Mouse (Mus musculus): ENCODE measurements around the gene Cdrt4. TPM values are rescaled to one million over a fixed set of nuclear protein-coding genes. Genes with fewer than 3 reads are reported as not detected.

Gene Cdrt4
- polyA plus RNA-seq, 1 experiment from 2014 or later: not detected

DNA sequence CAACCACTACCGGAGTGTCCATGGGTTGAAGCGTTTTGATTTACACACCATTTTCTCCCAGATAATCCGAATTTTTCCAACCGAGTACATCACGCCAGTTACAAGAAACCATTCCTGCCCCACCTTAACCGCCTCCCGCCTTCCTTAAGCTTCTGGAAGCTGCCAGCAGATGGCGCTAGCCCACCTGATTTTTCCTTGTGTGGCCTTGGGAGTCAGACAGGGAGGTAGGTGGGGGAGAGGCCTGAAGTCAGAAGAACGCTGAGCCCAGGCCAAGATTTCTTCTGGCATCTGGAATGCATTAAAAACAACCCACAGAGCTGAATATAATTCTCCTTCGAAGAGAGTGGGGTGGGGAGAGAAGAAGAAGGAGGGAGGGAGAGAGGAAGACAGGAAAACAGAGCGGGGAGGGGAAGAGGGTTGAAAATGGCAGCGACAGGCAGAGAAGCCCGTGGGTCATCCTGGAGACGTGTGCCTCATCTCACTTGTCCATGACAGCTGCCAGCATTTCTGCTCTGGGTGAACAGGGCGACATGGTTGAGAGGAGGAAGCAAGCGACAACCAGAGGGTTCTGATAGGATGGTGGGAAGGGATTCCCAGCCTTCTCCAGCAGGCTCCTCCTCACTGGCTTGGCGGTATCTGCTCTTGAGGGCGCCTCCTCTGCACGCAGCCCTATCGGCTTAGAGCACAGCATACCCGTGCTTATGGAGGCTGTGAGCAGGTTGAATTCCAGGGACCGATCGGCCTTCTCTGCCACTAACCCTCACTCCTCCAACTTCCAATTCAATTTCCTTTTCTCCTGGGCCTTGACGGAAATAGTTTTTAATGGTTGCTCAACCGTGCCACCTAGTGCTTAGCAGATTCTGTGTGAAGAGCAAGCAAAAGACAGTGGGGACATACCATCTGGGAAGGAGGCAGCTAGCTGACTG lies 29.7 kb upstream of the Cdrt4 start:
- H3K4me3 ChIP-seq: peak overlapping the region; percentile 30

DNA sequence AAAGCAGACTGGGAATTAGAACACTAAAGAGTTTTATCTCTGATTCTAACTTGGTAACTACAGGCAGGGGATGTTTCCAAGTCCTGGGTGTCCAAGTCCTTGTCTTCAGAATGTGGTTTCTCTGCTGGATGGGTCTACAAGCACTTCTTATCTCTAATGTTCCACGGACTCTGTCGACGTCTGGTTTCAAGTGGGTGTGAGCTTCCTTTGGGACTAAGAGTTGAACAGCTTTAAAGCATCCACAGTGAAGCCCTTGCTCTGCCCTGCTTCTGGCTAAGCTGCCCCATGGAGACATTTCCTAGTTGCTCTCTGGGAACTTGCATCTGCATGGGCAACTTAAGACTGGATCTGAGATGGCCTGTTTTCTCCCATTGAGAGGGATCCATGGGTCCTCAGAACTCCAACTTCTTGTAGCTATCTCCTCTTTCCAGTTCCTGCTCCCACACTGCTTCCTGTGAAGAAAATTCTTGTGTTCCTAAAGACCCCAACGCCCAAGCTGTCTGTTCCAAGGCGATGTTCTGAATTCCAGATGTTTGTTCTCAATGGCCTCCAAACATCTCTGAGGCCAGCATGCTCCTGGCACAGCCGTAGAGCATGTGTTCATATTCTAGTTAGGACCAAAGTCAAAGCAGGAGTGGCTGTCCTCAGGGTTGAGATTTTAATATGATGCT lies 26.8 kb upstream of the Cdrt4 start:
- H3K36me3 ChIP-seq: no peaks in the 10 kb centered on the region
- ATAC-seq (ENCODE audit: low FRiP score, low read depth): no peak
- no peak overlapping the region for H3K4me2 ChIP-seq (replicated peaks)
- no peak overlapping the region for H3K4me3 ChIP-seq
- no peaks in the 10 kb centered on the region for H3K27me3 ChIP-seq
- no peak overlapping the region for H3K27ac ChIP-seq (replicated peaks)
- no peaks in the 10 kb centered on the region for H3K4me1 ChIP-seq
- no peaks in the 10 kb centered on the region for H3K9me3 ChIP-seq
- H3K9ac ChIP-seq (replicated peaks): no peak overlapping the region
- WGBS: 89% methylated on average over 6 of the region's 6 CpGs

More for the DNA sequence above, 29.7 kb upstream of the Cdrt4 start:
- 28% methylated on average over 25 of the region's 25 CpGs for WGBS
- H3K27ac ChIP-seq (replicated peaks): no peak overlapping the region
- H3K4me2 ChIP-seq (replicated peaks): peak overlapping the region; percentile 46
- no peaks in the 10 kb centered on the region for H3K9me3 ChIP-seq
- peak; percentile 63 for ATAC-seq (ENCODE audit: low FRiP score, low read depth)
- H3K36me3 ChIP-seq: no peaks in the 10 kb centered on the region
- H3K4me1 ChIP-seq: no peaks in the 10 kb centered on the region
- no peak overlapping the region for H3K9ac ChIP-seq (replicated peaks)
- no peaks in the 10 kb centered on the region for H3K27me3 ChIP-seq

DNA sequence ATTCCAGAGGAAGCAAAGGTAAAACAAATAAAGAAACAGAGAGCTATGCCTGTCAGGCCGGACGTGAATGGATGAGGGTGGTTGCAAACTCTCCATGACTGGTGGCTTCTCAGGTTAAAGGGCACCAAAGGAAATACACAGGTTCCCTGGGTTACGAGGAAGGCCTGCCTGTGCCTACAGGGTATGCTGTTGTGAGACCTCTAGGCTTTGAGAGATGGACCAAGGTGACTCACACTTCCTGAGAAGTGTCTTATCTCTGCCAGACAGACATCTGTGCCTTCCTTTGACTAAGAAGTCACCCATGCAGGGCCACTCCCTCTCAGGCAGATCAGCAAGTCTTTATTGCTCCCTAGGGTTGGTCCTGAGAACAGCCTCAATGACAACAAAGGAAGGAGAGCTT lies 21.2 kb upstream of the Cdrt4 start:
- Histone ChIP-seq H3K4me1 (no peaks in the 10 kb centered on the region), H3K36me3 (no peaks in the 10 kb centered on the region), H3K4me3 (no peak overlapping the region), H3K9me3 (no peaks in the 10 kb centered on the region), H3K9ac (replicated peaks) (no peak overlapping the region), H3K27me3 (no peaks in the 10 kb centered on the region), H3K4me2 (replicated peaks) (no peak overlapping the region), H3K27ac (replicated peaks) (no peak overlapping the region)
- ATAC-seq (ENCODE audit: low FRiP score, low read depth): no peak
- 75% methylated on average over 3 of the region's 3 CpGs for WGBS

DNA sequence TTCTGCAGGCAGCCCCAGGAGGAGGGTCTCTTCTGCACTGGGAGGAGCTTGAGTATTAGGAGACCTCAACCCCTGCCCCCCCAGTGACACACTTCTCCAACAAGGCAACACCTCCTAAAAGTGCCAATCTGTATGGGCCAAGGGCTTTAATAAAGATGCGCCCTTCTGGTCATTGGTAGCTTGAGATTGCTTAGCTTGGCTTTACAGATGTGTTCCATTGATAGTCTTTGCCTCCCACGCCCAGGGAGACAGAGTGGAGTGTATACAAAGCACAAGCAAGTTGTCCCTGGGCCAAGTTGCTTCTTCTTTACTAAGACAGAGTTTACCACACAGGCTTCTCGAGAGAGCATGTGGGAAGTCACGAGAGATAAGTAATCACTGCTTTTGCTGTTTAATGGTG lies 20.4 kb upstream of the Cdrt4 start:
- no peaks in the 10 kb centered on the region for H3K9me3 ChIP-seq
- no peaks in the 10 kb centered on the region for H3K4me1 ChIP-seq
- H3K4me3 ChIP-seq: no peak overlapping the region
- H3K4me2 ChIP-seq (replicated peaks): no peak overlapping the region
- H3K9ac ChIP-seq (replicated peaks): no peak overlapping the region
- H3K27me3 ChIP-seq: no peaks in the 10 kb centered on the region
- 85% methylated on average over 4 of the region's 4 CpGs for WGBS
- H3K36me3 ChIP-seq: no peaks in the 10 kb centered on the region
- ATAC-seq (ENCODE audit: low FRiP score, low read depth): no peak
- H3K27ac ChIP-seq (replicated peaks): no peak overlapping the region

DNA sequence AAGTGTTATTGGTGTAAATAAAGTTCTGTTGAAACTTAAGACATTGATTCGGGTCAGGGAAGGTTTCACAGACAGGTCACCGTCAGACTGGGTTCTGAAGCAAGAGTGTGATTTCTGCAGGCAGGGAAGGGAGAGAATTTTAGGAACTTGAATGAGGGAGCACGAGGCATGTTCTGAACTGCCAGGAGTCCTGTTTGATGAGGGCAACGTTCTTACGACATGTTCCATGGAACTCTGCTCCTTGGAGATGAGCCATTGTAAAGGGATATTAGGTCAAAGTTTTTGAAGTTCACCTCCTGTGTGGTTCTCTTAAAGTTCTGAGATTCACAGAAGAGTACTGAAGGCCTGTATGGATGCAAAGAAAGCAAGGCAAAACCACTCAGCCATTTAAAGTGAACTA lies 19.9 kb upstream of the Cdrt4 start:
- WGBS: 80% methylated on average over 5 of the region's 5 CpGs
- no peaks in the 10 kb centered on the region for H3K9me3 ChIP-seq
- H3K4me2 ChIP-seq (replicated peaks): no peak overlapping the region
- H3K4me3 ChIP-seq: no peak overlapping the region
- no peaks in the 10 kb centered on the region for H3K4me1 ChIP-seq
- ATAC-seq (ENCODE audit: low FRiP score, low read depth): no peak
- no peak overlapping the region for H3K27ac ChIP-seq (replicated peaks)
- no peaks in the 10 kb centered on the region for H3K27me3 ChIP-seq
- no peak overlapping the region for H3K9ac ChIP-seq (replicated peaks)
- H3K36me3 ChIP-seq: no peaks in the 10 kb centered on the region

DNA sequence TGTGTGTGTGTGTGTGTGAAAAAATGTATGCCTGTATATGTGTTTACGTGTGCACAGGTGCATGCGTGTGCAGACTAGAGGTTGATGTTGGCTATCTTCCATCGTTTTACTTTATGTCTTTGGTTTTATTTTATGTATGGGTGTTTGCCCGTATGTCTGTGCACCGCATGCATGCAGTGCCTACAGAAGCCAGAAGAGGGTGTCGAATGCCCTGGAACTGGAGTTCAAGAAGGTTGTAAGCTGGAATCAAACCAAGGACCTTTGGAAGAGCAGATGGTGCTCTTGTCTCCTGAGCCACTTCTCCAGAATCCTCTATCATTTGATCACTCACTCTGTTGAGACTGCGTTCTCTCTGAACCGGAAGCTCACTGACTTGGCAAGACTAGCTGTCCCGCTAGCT lies 17.9 kb upstream of the Cdrt4 start:
- H3K36me3 ChIP-seq: no peaks in the 10 kb centered on the region
- H3K9ac ChIP-seq (replicated peaks): no peak overlapping the region
- 93% methylated on average over 9 of the region's 9 CpGs for WGBS
- H3K4me2 ChIP-seq (replicated peaks): no peak overlapping the region
- no peaks in the 10 kb centered on the region for H3K4me1 ChIP-seq
- H3K27me3 ChIP-seq: no peaks in the 10 kb centered on the region
- no peak overlapping the region for H3K27ac ChIP-seq (replicated peaks)
- ATAC-seq (ENCODE audit: low FRiP score, low read depth): no peak
- H3K9me3 ChIP-seq: no peaks in the 10 kb centered on the region
- H3K4me3 ChIP-seq: no peak overlapping the region

DNA sequence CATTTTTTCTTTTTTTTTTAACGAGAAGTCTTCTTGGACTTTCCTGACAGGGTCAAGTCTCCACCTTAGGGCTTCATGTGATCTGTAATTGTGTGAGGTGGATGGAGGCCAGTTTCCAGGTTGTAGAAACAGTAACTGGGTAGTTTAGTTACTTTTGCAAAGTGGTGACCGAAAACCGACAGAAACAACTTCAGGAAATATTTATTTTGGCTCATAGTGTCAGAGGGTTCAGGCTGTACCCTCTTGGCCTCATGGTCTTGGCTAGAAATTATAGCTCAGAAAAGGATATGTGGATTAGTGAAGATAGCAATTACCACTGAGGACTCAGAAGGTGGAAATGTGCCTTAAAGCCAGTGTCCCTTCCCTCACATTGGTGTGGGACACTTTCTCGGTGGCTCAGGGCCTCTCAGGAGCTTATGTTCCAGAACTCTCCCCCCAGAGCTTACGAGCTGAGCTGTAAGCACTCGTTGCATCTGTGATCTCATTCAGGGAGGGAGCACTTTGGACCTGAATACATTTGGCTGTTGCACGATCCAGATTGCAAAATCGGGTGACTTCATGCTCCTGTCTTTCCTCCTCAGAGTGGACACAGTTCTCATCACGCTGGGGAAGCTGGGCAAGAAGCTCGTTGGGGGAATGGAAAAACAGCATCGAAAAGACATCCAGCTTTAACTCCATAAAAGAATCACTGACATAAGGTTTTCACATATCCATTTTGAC lies 16.0 kb upstream of the Cdrt4 start:
- Histone ChIP-seq H3K4me2 (replicated peaks) (no peak overlapping the region), H3K4me3 (no peak overlapping the region), H3K36me3 (no peaks in the 10 kb centered on the region), H3K27me3 (no peaks in the 10 kb centered on the region), H3K9me3 (no peaks in the 10 kb centered on the region), H3K4me1 (no peaks in the 10 kb centered on the region), H3K27ac (replicated peaks) (no peak overlapping the region), H3K9ac (replicated peaks) (no peak overlapping the region)
- no peak for ATAC-seq (ENCODE audit: low FRiP score, low read depth)
- WGBS: 89% methylated on average over 11 of the region's 11 CpGs

DNA sequence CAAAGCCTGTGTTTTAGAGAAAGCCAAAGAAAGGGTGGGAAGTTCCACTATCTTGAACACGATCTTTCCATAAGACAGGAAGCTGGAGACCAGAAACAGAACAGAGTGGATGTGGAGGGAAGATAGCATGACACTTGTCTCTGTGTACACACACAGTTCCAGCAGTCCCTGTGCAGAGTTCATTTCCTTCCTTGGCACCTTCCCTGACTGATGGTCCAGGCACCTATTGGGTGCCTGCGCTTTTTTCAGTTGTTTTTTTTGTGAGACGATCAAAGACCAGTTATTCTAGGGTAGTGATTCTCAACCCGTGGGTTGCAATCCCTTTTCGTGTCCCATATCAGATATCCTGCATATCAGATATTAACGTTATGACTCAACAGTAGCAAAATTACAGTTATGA lies 13.0 kb upstream of the Cdrt4 start:
- H3K4me1 ChIP-seq: no peaks in the 10 kb centered on the region
- ATAC-seq (ENCODE audit: low FRiP score, low read depth): no peak
- H3K4me2 ChIP-seq (replicated peaks): no peak overlapping the region
- H3K27me3 ChIP-seq: no peaks in the 10 kb centered on the region
- H3K9me3 ChIP-seq: no peaks in the 10 kb centered on the region
- WGBS: 84% methylated on average over 6 of the region's 6 CpGs
- no peaks in the 10 kb centered on the region for H3K36me3 ChIP-seq
- H3K9ac ChIP-seq (replicated peaks): no peak overlapping the region
- H3K27ac ChIP-seq (replicated peaks): no peak overlapping the region
- no peak overlapping the region for H3K4me3 ChIP-seq

- Histone ChIP-seq H3K4me2 (replicated peaks) (no peak overlapping the region), H3K27me3 (no peaks in the 10 kb centered on the region), H3K9me3 (no peaks in the 10 kb centered on the region), H3K4me1 (no peaks in the 10 kb centered on the region), H3K27ac (replicated peaks) (no peak overlapping the region), H3K9ac (replicated peaks) (no peak overlapping the region), H3K36me3 (no peaks in the 10 kb centered on the region), H3K4me3 (no peak overlapping the region)
- no peak for ATAC-seq (ENCODE audit: low FRiP score, low read depth)
- WGBS: 68% methylated on average over 5 of the region's 5 CpGs
Observed at GRCm38 (mm10) chr11:62938921-62939320, 12.1 kb upstream of the Cdrt4 start.

GRCm38 (mm10) chr11:62940176-62940575 lies 10.8 kb upstream of the Cdrt4 start:
- no peaks in the 10 kb centered on the region for H3K4me1 ChIP-seq
- ATAC-seq (ENCODE audit: low FRiP score, low read depth): no peak
- no peak overlapping the region for H3K4me3 ChIP-seq
- no peak overlapping the region for H3K4me2 ChIP-seq (replicated peaks)
- H3K9me3 ChIP-seq: no peaks in the 10 kb centered on the region
- no peak overlapping the region for H3K27ac ChIP-seq (replicated peaks)
- WGBS: 80% methylated on average over 3 of the region's 3 CpGs
- no peaks in the 10 kb centered on the region for H3K36me3 ChIP-seq
- no peaks in the 10 kb centered on the region for H3K27me3 ChIP-seq
- H3K9ac ChIP-seq (replicated peaks): no peak overlapping the region

DNA sequence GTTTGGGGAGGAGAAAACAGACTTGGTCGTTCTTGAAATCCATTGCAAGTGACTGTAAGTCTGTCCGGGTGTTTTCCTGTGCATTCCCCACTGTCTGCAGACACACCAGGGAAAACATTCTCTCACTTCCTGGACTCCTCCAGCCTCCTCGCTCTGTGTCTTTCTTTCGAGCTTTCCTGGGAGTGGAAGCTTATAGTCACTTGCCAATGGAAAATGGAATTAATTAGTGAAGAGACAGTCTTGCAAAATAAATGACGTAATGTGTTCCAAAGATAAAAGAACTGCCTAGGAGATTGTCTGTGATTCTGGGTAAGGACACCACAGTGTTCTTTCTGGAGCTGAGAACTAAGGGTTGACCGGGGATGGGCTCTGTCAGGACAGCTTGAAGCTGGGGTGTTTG lies 7.5 kb upstream of the Cdrt4 start:
- Histone ChIP-seq H3K4me2 (replicated peaks) (no peak overlapping the region), H3K36me3 (no peaks in the 10 kb centered on the region), H3K9ac (replicated peaks) (no peak overlapping the region), H3K4me1 (no peaks in the 10 kb centered on the region), H3K27ac (replicated peaks) (no peak overlapping the region), H3K9me3 (no peaks in the 10 kb centered on the region), H3K27me3 (no peaks in the 10 kb centered on the region), H3K4me3 (no peak overlapping the region)
- WGBS: 81% methylated on average over 6 of the region's 6 CpGs
- no peak for ATAC-seq (ENCODE audit: low FRiP score, low read depth)

DNA sequence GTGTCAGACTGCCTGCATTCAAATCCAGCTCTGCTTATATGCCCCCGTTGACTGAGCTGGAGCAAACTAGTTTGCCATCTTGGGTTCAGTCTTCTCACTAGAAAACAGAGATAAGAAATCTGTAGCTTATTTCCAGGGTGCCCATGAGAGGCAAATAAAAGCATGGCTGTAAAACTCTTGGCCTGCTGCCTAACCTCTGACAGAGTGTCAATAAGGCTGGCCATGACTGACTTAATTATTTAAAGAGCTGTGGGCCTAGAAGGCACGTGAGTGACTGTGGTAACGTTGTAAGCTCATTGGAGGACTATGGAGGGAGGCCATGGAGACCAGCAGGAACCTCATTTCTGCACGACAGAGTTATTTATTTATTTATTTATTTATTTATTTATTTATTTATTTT lies 5.5 kb upstream of the Cdrt4 start:
- H3K36me3 ChIP-seq: no peaks in the 10 kb centered on the region
- no peaks in the 10 kb centered on the region for H3K9me3 ChIP-seq
- 76% methylated on average over 4 of the region's 4 CpGs for WGBS
- no peak for ATAC-seq (ENCODE audit: low FRiP score, low read depth)
- H3K4me2 ChIP-seq (replicated peaks): no peak overlapping the region
- H3K27ac ChIP-seq (replicated peaks): no peak overlapping the region
- H3K9ac ChIP-seq (replicated peaks): no peak overlapping the region
- H3K4me1 ChIP-seq: no peaks in the 10 kb centered on the region
- H3K4me3 ChIP-seq: no peak overlapping the region
- H3K27me3 ChIP-seq: no peaks in the 10 kb centered on the region

All from midbrain, embryonic 12.5 days (tissue).